Mouse (Mus musculus): Measurements from ENCODE around the gene Kcnk10. TPM values are rescaled to one million over a fixed set of nuclear protein-coding genes. Genes with fewer than 3 reads are reported as not detected.
"Not testable (repeated sequence)": the region's sequence is repeated elsewhere in the genome, so short reads cannot be mapped to it uniquely, and the experiment has no call there.

Kcnk10 gene
- 0.49 and 0.79 TPM in 2 replicates for polyA plus RNA-seq (2015; fragmentation: Nextera tagmentation; extraction: Ambion mirVana)

DNA sequence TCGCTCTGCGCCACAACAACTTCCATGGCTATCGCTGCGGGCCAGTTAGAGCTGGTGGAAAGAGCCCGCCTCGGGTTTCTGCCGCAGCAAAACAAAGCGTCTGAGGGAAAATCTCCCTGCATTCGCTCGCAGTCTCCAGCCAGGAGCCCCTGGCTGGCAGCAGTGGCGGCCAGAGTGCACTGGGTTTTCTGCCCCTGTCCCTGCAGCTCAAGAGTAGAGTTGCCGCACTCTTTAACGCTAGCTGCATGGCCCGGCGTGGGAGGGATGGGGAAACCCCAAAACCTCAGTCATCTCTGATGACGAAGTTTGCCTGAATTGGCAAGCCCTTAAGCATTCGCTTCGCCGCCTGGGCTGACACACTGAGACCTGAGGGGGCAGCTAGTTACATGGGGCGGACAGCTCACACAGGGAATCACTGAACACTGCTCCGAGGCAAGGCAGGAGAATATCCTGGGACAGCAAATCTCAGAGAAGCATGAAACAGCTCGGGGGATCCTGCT lies at the start of gene Kcnk10:
Gene Kcnk10, minus strand, starts transcription at position 450 of the 500 bp plus-strand sequence.
- under 1% methylated on average over 22 of the region's 22 CpGs for WGBS
- Histone ChIP-seq H3K4me2 (ENCODE audit: low read length) (peak within 1 kb of the TSS; percentile 48), H3K4me3 (replicated peaks; ENCODE audit: low read depth, low read length) (0 out of 2 replicates have a peak within 1 kb of the TSS, but pooled peaks have one; percentile 18), H3K27ac (no peak within 1 kb of the TSS), H3K9me3 (replicated peaks; ENCODE audit: low read length) (no peaks in the 10 kb centered on the region), H3K36me3 (ENCODE audit: insufficient read depth, low read length) (no peaks in the 10 kb centered on the region), H3K4me1 (replicated peaks; ENCODE audit: insufficient read depth, low read length) (no peaks in the 10 kb centered on the region), H3K27me3 (ENCODE audit: insufficient read depth, low read length) (peaks cover 15% of the 10 kb centered on the region), H3K9ac (ENCODE audit: low read depth, low read length) (no peak within 1 kb of the TSS)
- TF ChIP-seq CTCF (IDR thresholded peaks at IDR 0.05; ENCODE audit: low read depth), result no peak
- DNase-seq (ENCODE audit: low spot score), result peak; percentile 17
- no peak for ATAC-seq (replicated peaks; ENCODE audit: low FRiP score, low read depth)

DNA sequence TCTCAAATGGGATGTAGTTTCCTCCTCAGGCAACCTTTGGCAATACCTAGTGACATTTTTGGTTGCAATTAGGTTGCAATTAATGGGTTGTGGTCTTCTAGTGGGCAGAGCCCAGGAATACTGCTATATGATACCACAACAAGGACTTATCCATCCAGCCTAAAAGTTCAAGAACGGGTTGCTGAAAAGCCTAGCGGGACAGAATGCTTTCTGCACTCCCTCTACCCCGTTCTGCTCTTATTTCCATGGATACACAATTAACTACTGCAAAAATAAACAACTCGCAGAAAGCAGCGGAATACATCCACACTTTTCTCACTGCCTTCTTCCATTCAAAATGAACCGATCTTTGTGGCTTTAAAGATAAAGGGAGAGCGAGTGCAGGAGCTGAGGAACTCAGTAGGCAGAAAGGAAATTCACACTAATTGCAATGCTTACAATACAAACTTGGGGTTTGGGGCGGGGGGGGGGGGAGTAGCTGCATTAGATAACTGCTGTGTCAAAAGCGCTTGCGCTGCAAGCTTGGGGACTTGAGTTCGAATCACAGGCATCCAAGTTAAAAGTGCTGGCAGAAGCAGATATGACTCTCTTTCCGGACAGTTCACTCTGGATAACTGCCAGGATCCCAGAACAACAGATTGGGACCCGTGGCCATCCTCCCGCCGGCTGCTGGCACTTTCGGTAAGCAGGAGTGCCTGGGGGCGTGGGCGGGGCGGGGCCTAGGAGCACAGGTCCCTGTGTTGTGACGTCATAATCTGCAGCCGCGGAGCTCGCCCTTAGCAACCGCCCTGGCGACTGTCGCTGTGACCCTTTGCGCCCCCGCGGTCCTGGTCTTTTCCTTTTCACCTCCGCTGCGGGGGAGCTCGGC lies 49.5 kb upstream of the Kcnk10 start, which contains the start of gene Spata7:
Gene Spata7, plus strand, starts transcription at position 766 of the 868 bp plus-strand sequence.
- H3K4me3 ChIP-seq (replicated peaks; ENCODE audit: low read depth, low read length), result peak within 1 kb of the TSS; percentile 68
- DNase-seq (ENCODE audit: low spot score) (peak; percentile 94), ATAC-seq (replicated peaks; ENCODE audit: low FRiP score, low read depth) (peak; percentile 97)
- no peak for TF ChIP-seq CTCF (IDR thresholded peaks at IDR 0.05; ENCODE audit: low read depth)
- H3K9me3 ChIP-seq (replicated peaks; ENCODE audit: low read length), result no peaks in the 10 kb centered on the region
- H3K4me1 ChIP-seq (replicated peaks; ENCODE audit: insufficient read depth, low read length), result no peaks in the 10 kb centered on the region
- 3% methylated on average over 31 of the region's 32 CpGs for WGBS
- H3K4me2 ChIP-seq (ENCODE audit: low read length), result peak within 1 kb of the TSS; percentile 63
- H3K27me3 ChIP-seq (ENCODE audit: insufficient read depth, low read length), result no peaks in the 10 kb centered on the region
- no peaks in the 10 kb centered on the region for H3K36me3 ChIP-seq (ENCODE audit: insufficient read depth, low read length)
- peak within 1 kb of the TSS; percentile 60 for H3K27ac ChIP-seq
- H3K9ac ChIP-seq (ENCODE audit: low read depth, low read length), result peak within 1 kb of the TSS; percentile 62

DNA sequence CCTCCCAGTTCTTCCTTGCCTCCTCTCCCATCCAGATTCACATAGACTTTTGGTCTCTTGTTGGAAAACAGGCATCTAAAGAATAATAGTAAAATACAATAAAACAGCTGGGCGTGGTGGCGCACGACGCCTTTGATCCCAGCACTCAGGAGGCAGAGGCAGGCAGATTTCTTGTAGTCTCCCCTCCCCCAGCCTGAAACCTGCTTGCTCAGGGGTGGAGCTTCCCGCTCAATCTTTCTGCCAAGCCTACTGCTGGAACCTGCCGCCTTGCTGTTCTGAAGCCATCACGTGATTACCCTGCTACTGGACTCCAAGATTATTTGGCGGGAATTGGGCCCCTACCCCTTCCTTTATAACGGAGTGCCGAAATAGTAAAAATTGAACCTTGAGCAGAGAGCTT lies 45.2 kb upstream of the Kcnk10 start:
- H3K9ac ChIP-seq (ENCODE audit: low read depth, low read length); H3K27me3 ChIP-seq (ENCODE audit: insufficient read depth, low read length); H3K36me3 ChIP-seq (ENCODE audit: insufficient read depth, low read length); ATAC-seq (replicated peaks; ENCODE audit: low FRiP score, low read depth); DNase-seq (ENCODE audit: low spot score); H3K4me3 ChIP-seq (replicated peaks; ENCODE audit: low read depth, low read length); H3K9me3 ChIP-seq (replicated peaks; ENCODE audit: low read length); H3K4me2 ChIP-seq (ENCODE audit: low read length); H3K4me1 ChIP-seq (replicated peaks; ENCODE audit: insufficient read depth, low read length); H3K27ac ChIP-seq: not testable (repeated sequence)
- WGBS, result 86% methylated on average over 10 of the region's 10 CpGs

DNA sequence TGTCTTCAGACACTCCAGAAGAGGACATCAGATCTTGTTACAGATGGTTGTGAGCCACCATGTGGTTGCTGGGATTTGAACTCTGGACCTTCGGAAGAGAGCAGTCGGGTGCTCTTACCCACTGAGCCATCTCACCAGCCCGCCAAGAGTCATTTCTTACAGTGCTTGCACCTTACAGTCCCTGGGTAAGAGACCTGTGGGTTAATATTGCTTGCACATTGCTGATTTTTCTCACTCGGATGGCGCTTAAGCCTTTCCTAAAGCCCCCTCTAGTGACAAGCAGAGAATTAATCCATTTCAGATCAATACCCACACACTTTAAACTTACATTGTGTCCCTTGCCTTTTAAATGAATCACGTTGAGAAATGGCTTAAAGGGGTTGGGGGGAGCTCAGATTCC lies 42.8 kb upstream of the Kcnk10 start:
- not testable (repeated sequence) for H3K4me2 ChIP-seq (ENCODE audit: low read length); H3K4me1 ChIP-seq (replicated peaks; ENCODE audit: insufficient read depth, low read length); H3K36me3 ChIP-seq (ENCODE audit: insufficient read depth, low read length); H3K27me3 ChIP-seq (ENCODE audit: insufficient read depth, low read length); H3K27ac ChIP-seq; ATAC-seq (replicated peaks; ENCODE audit: low FRiP score, low read depth); H3K4me3 ChIP-seq (replicated peaks; ENCODE audit: low read depth, low read length); H3K9ac ChIP-seq (ENCODE audit: low read depth, low read length); H3K9me3 ChIP-seq (replicated peaks; ENCODE audit: low read length)
- peak; percentile 51 for TF ChIP-seq CTCF (IDR thresholded peaks at IDR 0.05; ENCODE audit: low read depth)
- DNase-seq (ENCODE audit: low spot score), result peak; percentile 18
- WGBS, result 45% methylated on average over 6 of the region's 6 CpGs

DNA sequence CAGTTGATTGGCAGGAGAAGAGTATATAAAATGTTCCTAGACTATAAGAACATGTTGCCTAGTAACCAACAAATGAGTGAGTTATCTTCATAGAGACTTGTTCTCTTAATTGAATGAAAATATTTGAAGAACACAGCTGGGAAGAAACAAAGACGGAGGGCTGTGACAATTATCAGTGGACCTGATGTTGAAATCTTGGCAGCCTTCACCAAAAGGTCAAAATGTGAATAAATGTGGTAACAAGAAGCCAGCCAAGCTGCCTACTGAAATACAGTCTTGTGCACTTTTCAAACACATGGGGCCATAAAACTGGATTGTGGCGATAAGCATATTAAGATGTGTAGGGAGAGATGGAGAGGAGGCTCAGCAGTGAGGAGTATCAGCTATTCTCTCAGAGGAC lies 41.4 kb upstream of the Kcnk10 start:
- WGBS, result 44% methylated on average over 2 of the region's 2 CpGs

DNA sequence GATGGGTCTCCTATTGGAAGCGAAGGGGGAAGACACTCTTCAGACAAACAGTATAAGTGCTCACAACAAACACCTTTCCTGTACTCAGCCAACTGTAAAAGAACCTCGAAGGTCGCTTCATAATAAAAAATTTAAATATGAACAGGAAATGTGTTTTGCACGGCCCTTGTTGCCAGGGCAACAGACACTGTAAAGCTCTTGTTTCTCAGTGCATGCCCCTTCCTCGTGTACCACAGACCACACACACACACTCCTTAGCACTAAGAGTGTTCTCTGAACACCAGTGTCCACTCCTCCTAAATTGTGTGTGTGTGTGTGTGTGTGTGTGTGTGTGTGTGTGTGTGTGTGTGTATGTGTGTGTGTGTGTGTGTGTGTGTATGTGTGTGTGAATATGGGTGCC lies 37.6 kb upstream of the Kcnk10 start:
- 36% methylated on average over 5 of the region's 5 CpGs for WGBS
- ATAC-seq (replicated peaks; ENCODE audit: low FRiP score, low read depth) (no peak), DNase-seq (ENCODE audit: low spot score) (no peak)
- Histone ChIP-seq H3K27ac (no peak overlapping the region), H3K27me3 (ENCODE audit: insufficient read depth, low read length) (no peaks in the 10 kb centered on the region), H3K4me1 (replicated peaks; ENCODE audit: insufficient read depth, low read length) (no peaks in the 10 kb centered on the region), H3K36me3 (ENCODE audit: insufficient read depth, low read length) (no peaks in the 10 kb centered on the region), H3K9ac (ENCODE audit: low read depth, low read length) (no peak overlapping the region), H3K4me2 (ENCODE audit: low read length) (no peak overlapping the region), H3K9me3 (replicated peaks; ENCODE audit: low read length) (no peaks in the 10 kb centered on the region), H3K4me3 (replicated peaks; ENCODE audit: low read depth, low read length) (no peak overlapping the region)
- TF ChIP-seq CTCF (IDR thresholded peaks at IDR 0.05; ENCODE audit: low read depth), result no peak

More for the DNA sequence above, 41.4 kb upstream of the Kcnk10 start:
- no peak overlapping the region for H3K9ac ChIP-seq (ENCODE audit: low read depth, low read length)
- H3K27me3 ChIP-seq (ENCODE audit: insufficient read depth, low read length), result no peaks in the 10 kb centered on the region
- no peak for TF ChIP-seq CTCF (IDR thresholded peaks at IDR 0.05; ENCODE audit: low read depth)
- ATAC-seq (replicated peaks; ENCODE audit: low FRiP score, low read depth), result no peak
- no peak for DNase-seq (ENCODE audit: low spot score)
- H3K36me3 ChIP-seq (ENCODE audit: insufficient read depth, low read length), result no peaks in the 10 kb centered on the region
- H3K4me2 ChIP-seq (ENCODE audit: low read length), result no peak overlapping the region
- no peak overlapping the region for H3K27ac ChIP-seq
- H3K4me1 ChIP-seq (replicated peaks; ENCODE audit: insufficient read depth, low read length), result no peaks in the 10 kb centered on the region
- no peaks in the 10 kb centered on the region for H3K9me3 ChIP-seq (replicated peaks; ENCODE audit: low read length)
- H3K4me3 ChIP-seq (replicated peaks; ENCODE audit: low read depth, low read length), result no peak overlapping the region
